Mouse (Mus musculus): Measurements from ENCODE around the gene Mbl2. TPM values are rescaled to one million over a fixed set of nuclear protein-coding genes. Genes with fewer than 3 reads are reported as not detected.

The Mbl2 gene
- total RNA-seq, 2 experiments from 2014 or later = not detected

Small RNA genes lying within 50 kb of the gene (microRNA-seq; reads per million reads assigned to microRNA genes)
- gene Gm24108 (ENCODE audit: borderline replicate concordance in 2 of 2) = 0 reads per million in 2 experiments

Other genes starting within 250 kb of the Mbl2 start
- gene Trpd52l3, start 229.2 kb upstream of the Mbl2 start, total RNA-seq (2021) = not detected
- gene Uhrf2, start 202.4 kb upstream of the Mbl2 start, total RNA-seq (2021) = 10 to 100 TPM; 13.3 to 14.3 TPM
- gene Gldc, start 57.5 kb upstream of the Mbl2 start, total RNA-seq (2021) = under 1 TPM in 1 of 2 experiments, not detected in 1; 0.11 TPM

Data from gastrocnemius, postnatal 25 days (tissue).